Mouse (Mus musculus): ENCODE measurements around the gene Chad. TPM values are rescaled to one million over a fixed set of nuclear protein-coding genes. Genes with fewer than 3 reads are reported as not detected.

Gene Chad
- polyA plus RNA-seq, 1 experiment from 2014 or later: 0.36 TPM

DNA sequence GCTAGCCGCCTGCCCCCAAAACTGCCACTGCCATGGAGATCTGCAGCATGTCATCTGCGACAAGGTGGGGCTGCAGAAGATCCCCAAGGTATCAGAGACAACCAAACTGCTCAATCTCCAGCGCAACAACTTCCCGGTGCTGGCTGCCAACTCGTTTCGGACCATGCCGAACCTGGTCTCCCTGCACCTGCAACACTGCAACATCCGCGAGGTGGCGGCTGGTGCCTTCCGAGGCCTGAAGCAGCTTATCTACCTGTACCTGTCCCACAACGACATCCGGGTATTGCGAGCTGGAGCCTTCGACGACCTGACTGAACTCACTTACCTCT, 268 bp downstream of the Chad start:
- 16% methylated on average over 16 of the region's 16 CpGs for WGBS

DNA sequence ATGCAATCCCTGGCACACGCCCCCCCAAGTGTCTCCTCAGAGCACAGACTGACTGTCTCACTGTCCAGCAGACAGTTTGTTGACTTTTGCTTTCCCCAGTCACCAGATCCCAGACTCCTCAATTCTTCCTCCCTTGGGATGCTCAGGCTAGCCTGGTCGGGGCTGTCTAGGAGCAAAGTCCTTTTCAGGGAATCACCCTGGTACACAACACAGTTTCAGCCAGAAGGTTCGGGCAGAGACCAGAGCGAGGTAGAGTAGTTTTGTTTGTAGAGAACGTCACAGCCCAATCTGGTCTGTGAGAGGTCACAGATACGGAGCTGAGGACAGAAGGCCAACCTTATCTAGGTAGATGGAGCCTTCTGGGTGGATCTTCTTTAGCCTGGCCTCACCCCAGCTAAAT, 1.7 kb downstream of the Chad start:
- Histone ChIP-seq H3K4me2 (no peak overlapping the region), H3K36me3 (0 out of 2 replicates have a peak, but pooled peaks cover 2% of the 10 kb centered on the region), H3K4me3 (no peak overlapping the region), H3K27me3 (replicated peaks) (peaks cover 26% of the 10 kb centered on the region), H3K27ac (ENCODE audit: poor library complexity, severe bottlenecking) (no peak overlapping the region), H3K4me1 (replicated peaks) (peaks cover 14% of the 10 kb centered on the region), H3K9ac (no peak overlapping the region), H3K9me3 (replicated peaks) (no peaks in the 10 kb centered on the region)
- WGBS: 49% methylated on average over 6 of the region's 6 CpGs
- no peak for ATAC-seq (ENCODE audit: insufficient number of reproducible peaks, low FRiP score)

More for the DNA sequence above, 268 bp downstream of the Chad start:
- Histone ChIP-seq H3K36me3 (no peaks in the 10 kb centered on the region), H3K9me3 (replicated peaks) (no peaks in the 10 kb centered on the region), H3K4me1 (replicated peaks) (peaks cover 14% of the 10 kb centered on the region), H3K27me3 (replicated peaks) (peaks cover 26% of the 10 kb centered on the region), H3K27ac (ENCODE audit: poor library complexity, severe bottlenecking) (no peak overlapping the region), H3K9ac (peak overlapping the region; percentile 51), H3K4me3 (peak overlapping the region; percentile 29), H3K4me2 (peak overlapping the region; percentile 67)
- no peak for ATAC-seq (ENCODE audit: insufficient number of reproducible peaks, low FRiP score)

DNA sequence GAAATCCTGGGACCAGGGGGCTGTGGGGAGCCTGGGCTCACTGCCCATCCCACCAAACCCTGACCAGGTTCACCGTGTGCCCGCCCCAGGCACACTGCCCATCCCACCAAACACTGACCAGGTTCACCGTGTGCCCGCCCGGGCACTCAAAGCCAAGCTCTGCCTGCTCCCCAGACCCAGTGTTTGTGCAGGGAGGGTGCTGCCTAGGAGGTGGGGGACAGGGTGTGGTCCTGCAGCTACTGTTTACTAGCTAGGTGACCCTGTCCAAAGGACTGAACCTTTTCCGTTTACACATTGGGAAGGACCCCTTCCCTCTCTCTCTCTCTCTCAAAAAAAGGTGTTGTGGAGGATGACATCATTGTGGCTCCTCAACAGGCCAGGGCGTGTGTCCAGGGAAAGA, 2.5 kb downstream of the Chad start:
- Histone ChIP-seq H3K36me3 (0 out of 2 replicates have a peak, but pooled peaks cover 2% of the 10 kb centered on the region), H3K4me1 (replicated peaks) (peaks cover 14% of the 10 kb centered on the region), H3K27ac (ENCODE audit: poor library complexity, severe bottlenecking) (no peak overlapping the region), H3K9me3 (replicated peaks) (no peaks in the 10 kb centered on the region), H3K27me3 (replicated peaks) (peaks cover 26% of the 10 kb centered on the region), H3K4me3 (no peak overlapping the region), H3K4me2 (no peak overlapping the region), H3K9ac (no peak overlapping the region)
- 80% methylated on average over 7 of the region's 7 CpGs for WGBS
- ATAC-seq (ENCODE audit: insufficient number of reproducible peaks, low FRiP score): no peak

DNA sequence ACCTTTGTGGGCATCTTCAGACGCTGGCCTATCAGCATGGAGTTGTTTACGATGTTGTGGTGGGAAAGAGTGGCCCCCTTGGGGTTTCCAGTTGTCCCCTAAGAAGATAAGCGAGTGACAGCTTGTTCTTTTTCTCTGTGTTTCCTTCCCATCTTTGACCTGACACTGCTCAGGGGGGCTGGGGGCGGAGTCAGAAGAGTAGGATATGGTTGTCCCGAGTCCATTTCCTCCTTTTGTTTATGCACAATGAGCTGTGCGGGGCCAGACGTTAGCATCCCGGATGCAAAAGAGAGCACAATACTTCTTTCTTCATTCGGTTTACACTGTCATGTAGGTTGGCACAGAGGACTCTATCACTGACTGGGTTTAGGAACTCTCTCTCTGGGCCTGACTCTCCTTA, 5.8 kb downstream of the Chad start:
- Histone ChIP-seq H3K9ac (no peak overlapping the region), H3K4me1 (replicated peaks) (no peaks in the 10 kb centered on the region), H3K4me3 (no peak overlapping the region), H3K4me2 (no peak overlapping the region), H3K9me3 (replicated peaks) (no peaks in the 10 kb centered on the region), H3K36me3 (0 out of 2 replicates have a peak, but pooled peaks cover 2% of the 10 kb centered on the region), H3K27me3 (replicated peaks) (peaks cover 13% of the 10 kb centered on the region), H3K27ac (ENCODE audit: poor library complexity, severe bottlenecking) (peak overlapping the region; percentile 14; the same call in 1 of the 2 replicates)
- peak; percentile 22; the same call in 1 of the 2 replicates for ATAC-seq (ENCODE audit: insufficient number of reproducible peaks, low FRiP score)
- WGBS: 55% methylated on average over 9 of the region's 9 CpGs

DNA sequence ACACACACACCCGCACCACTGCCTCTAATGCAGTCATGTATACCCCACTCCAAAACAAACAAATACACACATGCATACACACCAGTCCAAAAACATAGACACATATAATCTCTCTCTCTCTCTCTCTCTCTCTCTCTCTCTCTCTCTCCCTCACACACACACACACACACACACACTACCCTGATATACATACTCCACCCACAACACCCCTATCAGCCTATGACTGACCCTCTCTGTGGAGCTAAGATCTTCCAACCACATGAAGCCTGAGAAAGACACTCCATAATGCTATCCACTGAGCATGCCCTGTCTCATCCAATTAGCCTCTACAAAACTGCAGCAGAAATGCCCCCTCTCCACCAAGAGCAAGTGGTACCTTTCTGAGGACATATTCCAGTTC, 7.0 kb downstream of the Chad start:
- WGBS: 76% methylated on average over 1 of the region's 1 CpGs
- no peak overlapping the region for H3K4me2 ChIP-seq
- H3K27me3 ChIP-seq (replicated peaks): peaks cover 4% of the 10 kb centered on the region; the same call in 1 of the 2 replicates
- no peaks in the 10 kb centered on the region for H3K4me1 ChIP-seq (replicated peaks)
- H3K9me3 ChIP-seq (replicated peaks): no peaks in the 10 kb centered on the region
- H3K27ac ChIP-seq (ENCODE audit: poor library complexity, severe bottlenecking): no peak overlapping the region
- no peak overlapping the region for H3K4me3 ChIP-seq
- H3K36me3 ChIP-seq: 0 out of 2 replicates have a peak, but pooled peaks cover 2% of the 10 kb centered on the region
- no peak overlapping the region for H3K9ac ChIP-seq
- ATAC-seq (ENCODE audit: insufficient number of reproducible peaks, low FRiP score): no peak

DNA sequence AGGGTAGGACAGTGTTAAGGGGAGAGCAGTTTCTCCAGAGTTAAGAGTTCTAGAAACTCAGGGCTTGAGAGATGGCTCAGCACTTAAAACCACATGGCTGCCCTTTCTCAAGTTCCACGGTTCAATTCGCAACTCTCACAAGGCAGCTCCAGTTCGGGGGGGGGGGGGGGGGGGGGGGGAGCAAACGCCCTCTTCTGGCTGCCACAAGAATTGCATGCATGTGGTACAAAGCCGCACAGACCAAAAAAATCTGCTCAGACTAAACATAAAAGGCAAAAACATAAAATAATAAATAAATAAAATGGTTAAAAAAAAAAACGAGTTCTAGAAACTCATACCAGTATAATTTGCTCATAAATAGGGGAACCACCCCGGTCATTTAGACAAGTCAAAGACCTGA, 9.7 kb downstream of the Chad start:
- H3K4me1 ChIP-seq (replicated peaks): no peaks in the 10 kb centered on the region
- no peaks in the 10 kb centered on the region for H3K9me3 ChIP-seq (replicated peaks)
- H3K27me3 ChIP-seq (replicated peaks): no peaks in the 10 kb centered on the region
- 20% methylated on average over 7 of the region's 7 CpGs for WGBS
- no peak for ATAC-seq (ENCODE audit: insufficient number of reproducible peaks, low FRiP score)
- no peak overlapping the region for H3K4me3 ChIP-seq
- H3K36me3 ChIP-seq: 0 out of 2 replicates have a peak, but pooled peaks cover 2% of the 10 kb centered on the region
- no peak overlapping the region for H3K9ac ChIP-seq
- H3K4me2 ChIP-seq: no peak overlapping the region
- H3K27ac ChIP-seq (ENCODE audit: poor library complexity, severe bottlenecking): no peak overlapping the region

DNA sequence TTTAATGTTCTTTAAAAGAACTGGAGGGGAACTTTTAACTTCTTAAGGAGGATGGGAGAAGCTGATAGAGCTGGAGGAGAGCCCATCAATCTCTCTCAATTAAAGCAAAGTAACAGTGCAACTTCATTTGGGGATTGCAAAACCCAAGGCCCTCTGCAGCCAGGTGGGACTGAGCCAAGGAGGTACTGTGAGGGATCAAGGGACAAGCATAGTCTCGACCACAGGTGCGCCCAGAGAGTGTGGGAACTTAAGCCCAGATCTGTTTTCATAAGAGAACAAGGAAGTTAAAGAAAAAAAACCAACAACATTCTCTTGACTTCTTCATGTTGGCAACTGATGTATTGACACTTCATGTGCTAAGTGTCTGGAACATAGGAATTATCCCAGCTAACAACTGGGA, 10.2 kb downstream of the Chad start:
- Histone ChIP-seq H3K4me3 (no peak overlapping the region), H3K4me2 (no peak overlapping the region), H3K27ac (ENCODE audit: poor library complexity, severe bottlenecking) (no peak overlapping the region), H3K9me3 (replicated peaks) (no peaks in the 10 kb centered on the region), H3K36me3 (0 out of 2 replicates have a peak, but pooled peaks cover 2% of the 10 kb centered on the region), H3K9ac (no peak overlapping the region), H3K4me1 (replicated peaks) (no peaks in the 10 kb centered on the region), H3K27me3 (replicated peaks) (no peaks in the 10 kb centered on the region)
- WGBS: 58% methylated on average over 2 of the region's 2 CpGs
- no peak for ATAC-seq (ENCODE audit: insufficient number of reproducible peaks, low FRiP score)

DNA sequence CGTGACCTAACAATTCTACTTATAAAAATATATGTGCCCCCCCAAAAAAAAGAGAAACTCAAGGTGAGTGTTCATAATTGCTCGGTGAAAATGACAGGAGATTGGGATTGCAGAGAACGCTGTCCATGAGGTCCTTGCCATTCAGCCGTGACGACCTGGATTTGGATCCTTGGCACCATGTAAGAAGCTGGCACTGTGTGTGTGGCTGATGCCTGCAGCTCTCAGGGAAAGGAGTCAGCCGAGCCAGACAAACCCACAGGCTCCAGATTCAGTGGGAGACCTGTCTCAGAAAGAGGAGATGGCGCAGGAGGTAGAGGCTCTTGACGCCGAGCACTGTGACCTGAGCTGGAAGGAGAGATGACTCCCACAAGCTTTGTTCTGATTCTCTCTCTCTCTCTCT, 11.5 kb downstream of the Chad start:
- WGBS: 88% methylated on average over 9 of the region's 9 CpGs
- Histone ChIP-seq H3K36me3 (no peaks in the 10 kb centered on the region), H3K27ac (ENCODE audit: poor library complexity, severe bottlenecking) (no peak overlapping the region), H3K27me3 (replicated peaks) (no peaks in the 10 kb centered on the region), H3K4me1 (replicated peaks) (no peaks in the 10 kb centered on the region), H3K4me2 (no peak overlapping the region), H3K9ac (no peak overlapping the region), H3K4me3 (no peak overlapping the region), H3K9me3 (replicated peaks) (no peaks in the 10 kb centered on the region)
- ATAC-seq (ENCODE audit: insufficient number of reproducible peaks, low FRiP score): no peak

DNA sequence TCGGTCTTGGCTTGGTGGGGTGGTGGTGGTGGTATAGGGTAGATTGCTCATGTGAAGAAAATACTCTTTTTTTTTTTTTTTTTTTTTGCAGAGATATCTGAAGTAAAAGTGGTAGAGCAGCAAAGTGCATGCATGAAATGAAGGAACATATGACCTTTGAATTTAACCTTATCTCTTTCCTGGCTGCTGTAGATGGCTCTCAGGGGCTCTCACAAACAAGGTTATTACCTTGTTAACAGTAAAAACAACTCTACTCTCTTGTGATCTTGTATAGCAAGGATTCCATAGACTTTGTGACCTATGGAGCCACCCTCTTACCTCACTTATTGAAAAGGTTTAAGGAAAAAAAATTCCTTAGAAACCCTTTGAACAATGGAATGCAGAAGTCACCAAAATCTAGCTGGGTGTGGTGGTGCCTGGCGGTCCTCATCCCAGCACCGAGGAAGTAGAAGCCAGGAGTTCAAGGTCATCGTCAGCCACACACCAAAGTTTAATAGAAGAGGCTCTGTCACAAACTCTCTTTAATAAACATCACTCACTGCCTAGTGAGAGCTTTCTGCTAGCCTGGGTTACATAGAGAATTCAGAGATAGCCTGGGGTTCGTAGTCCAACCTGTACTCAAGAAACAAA, 15.4 kb downstream of the Chad start:
- Histone ChIP-seq H3K27ac (ENCODE audit: poor library complexity, severe bottlenecking) (no peak overlapping the region), H3K27me3 (replicated peaks) (no peaks in the 10 kb centered on the region)
- 85% methylated on average over 5 of the region's 5 CpGs for WGBS

DNA sequence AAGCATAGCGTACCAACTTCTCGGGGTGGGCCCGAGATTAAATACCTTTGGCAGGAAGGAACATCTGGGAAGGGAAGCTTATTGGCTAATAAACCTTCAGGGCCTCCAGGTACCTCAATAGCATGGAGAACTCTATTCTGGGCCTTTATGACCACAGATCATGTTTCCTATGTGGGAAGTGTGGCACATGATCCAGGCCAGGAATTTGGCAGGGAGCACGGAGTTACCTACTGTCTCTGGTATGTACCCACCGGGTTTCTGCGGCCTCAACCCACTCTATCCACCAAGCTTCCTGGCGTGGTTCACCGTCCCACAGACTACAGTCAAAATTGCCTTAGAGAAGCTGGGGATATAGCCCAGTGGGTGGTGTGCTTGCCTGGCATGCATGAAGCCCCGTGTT, 20.2 kb downstream of the Chad start:
- Histone ChIP-seq H3K4me1 (replicated peaks) (0 out of 2 replicates have a peak, but pooled peaks cover 6% of the 10 kb centered on the region), H3K4me3 (no peak overlapping the region), H3K36me3 (no peaks in the 10 kb centered on the region), H3K27ac (ENCODE audit: poor library complexity, severe bottlenecking) (no peak overlapping the region), H3K4me2 (no peak overlapping the region), H3K9me3 (replicated peaks) (peaks cover 3% of the 10 kb centered on the region; the same call in 1 of the 2 replicates), H3K9ac (no peak overlapping the region), H3K27me3 (replicated peaks) (no peaks in the 10 kb centered on the region)
- WGBS: 92% methylated on average over 9 of the region's 9 CpGs
- ATAC-seq (ENCODE audit: insufficient number of reproducible peaks, low FRiP score): no peak

More for the DNA sequence above, 15.4 kb downstream of the Chad start:
- H3K36me3 ChIP-seq: no peaks in the 10 kb centered on the region
- H3K9me3 ChIP-seq (replicated peaks): no peaks in the 10 kb centered on the region
- no peak overlapping the region for H3K9ac ChIP-seq
- ATAC-seq (ENCODE audit: insufficient number of reproducible peaks, low FRiP score): no peak
- no peak overlapping the region for H3K4me3 ChIP-seq
- H3K4me2 ChIP-seq: no peak overlapping the region
- H3K4me1 ChIP-seq (replicated peaks): no peaks in the 10 kb centered on the region

DNA sequence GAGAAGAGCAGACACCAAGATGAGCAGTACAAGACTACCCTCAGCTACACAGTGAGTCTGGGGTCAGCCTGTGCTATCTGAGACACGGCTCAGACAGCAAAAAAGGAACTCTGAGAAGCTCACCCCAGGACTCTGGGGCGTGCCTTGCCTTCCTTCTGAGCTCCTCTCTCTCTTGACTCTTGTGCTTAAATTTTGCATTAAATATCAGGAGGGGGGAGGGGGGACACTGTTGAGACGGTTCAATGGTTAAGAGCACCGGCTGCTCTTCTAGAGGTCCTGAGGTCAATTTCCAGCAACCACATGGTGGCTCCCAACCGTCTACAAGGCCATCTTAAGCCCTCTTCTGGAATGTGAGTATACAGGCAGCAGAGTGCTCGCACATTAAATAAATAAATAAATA, 22.7 kb downstream of the Chad start:
- no peak overlapping the region for H3K27ac ChIP-seq (ENCODE audit: poor library complexity, severe bottlenecking)
- H3K9ac ChIP-seq: no peak overlapping the region
- no peak for ATAC-seq (ENCODE audit: insufficient number of reproducible peaks, low FRiP score)
- peaks cover 3% of the 10 kb centered on the region; the same call in 1 of the 2 replicates for H3K9me3 ChIP-seq (replicated peaks)
- H3K4me3 ChIP-seq: no peak overlapping the region
- no peaks in the 10 kb centered on the region for H3K27me3 ChIP-seq (replicated peaks)
- no peaks in the 10 kb centered on the region for H3K36me3 ChIP-seq
- H3K4me2 ChIP-seq: no peak overlapping the region
- H3K4me1 ChIP-seq (replicated peaks): peaks cover 19% of the 10 kb centered on the region
- 78% methylated on average over 6 of the region's 6 CpGs for WGBS

DNA sequence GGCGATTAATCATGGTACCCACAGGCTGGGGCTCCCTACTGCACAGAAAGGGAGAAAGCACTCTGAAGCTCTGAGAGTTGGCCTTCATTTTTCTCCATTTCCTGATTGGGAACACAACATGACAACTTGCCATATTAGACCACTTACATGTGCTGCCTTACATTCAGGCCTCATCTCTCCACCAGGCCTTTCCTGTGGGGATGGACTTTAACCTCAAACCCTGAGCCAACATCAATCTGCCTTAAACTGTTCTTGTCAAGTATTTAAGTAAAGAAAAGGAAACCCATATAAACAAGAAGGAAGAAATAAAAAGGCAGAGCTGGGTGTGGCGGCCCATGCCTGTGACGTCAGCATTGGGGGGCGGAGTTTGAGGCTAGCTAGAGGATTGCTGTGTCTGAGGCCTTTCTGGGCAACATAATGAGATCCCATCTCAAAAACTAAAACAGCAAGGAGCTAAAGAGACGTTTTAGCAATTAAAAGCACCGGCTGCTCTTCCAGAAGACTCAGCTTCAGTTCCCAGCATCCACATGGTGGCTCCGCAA, 31.5 kb downstream of the Chad start:
- H3K27ac ChIP-seq (ENCODE audit: poor library complexity, severe bottlenecking): no peak overlapping the region
- H3K9me3 ChIP-seq (replicated peaks): no peaks in the 10 kb centered on the region
- H3K4me2 ChIP-seq: no peak overlapping the region
- no peak overlapping the region for H3K9ac ChIP-seq
- no peak for ATAC-seq (ENCODE audit: insufficient number of reproducible peaks, low FRiP score)
- H3K4me1 ChIP-seq (replicated peaks): peaks cover 5% of the 10 kb centered on the region
- H3K36me3 ChIP-seq: no peaks in the 10 kb centered on the region
- H3K4me3 ChIP-seq: no peak overlapping the region
- no peaks in the 10 kb centered on the region for H3K27me3 ChIP-seq (replicated peaks)
- WGBS: 75% methylated on average over 7 of the region's 7 CpGs
